Mouse (Mus musculus): ENCODE results near the gene Retn.

- TF ChIP-seq CTCF (IDR thresholded peaks at IDR 0.05; ENCODE audit: control insufficient read depth, insufficient read depth, low read length) (peak; percentile 37), POLR2A (IDR thresholded peaks at IDR 0.05; ENCODE audit: borderline replicate concordance, control insufficient read depth, low read depth, low read length) (no peak)
Measured at GRCm38 (mm10) chr8:3705711-3706110, 50.1 kb downstream of the Retn start.
